ENCODE assay signal across 21 mouse cellular contexts in the genomic region with DNA sequence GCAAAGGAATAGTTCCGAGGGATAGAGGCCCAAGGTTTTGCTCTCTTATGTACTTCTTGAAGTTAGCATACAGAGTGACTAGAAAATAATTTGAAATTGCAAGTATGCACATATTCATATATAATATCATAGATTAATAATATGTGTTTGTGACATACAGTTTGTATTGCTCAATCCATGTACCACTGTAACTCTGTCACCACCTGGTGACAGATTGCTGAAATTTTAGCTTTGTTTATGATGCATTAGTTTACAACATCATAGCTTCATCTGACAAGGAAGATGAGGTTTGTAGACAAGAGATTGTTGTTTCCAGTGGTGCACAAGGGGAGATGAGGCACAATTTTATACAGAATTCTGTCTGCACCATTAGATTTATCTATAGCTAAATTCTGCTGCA.
DNase-seq lines count a peak whose midpoint lies in the region; ATAC-seq and TF ChIP-seq lines count a peak whose summit lies in the region.
"Had no signal": no experiment of that assay in that cellular context is flagged by ENCODE, and none has a peak within 500 bp of the region (broad histone marks: within the 10 kb centered on the region; RNA-seq: fewer than 3 reads in every experiment).

No protein-coding gene starts in this region.

- 53% methylated on average over 1 of the region's 1 CpGs for WGBS in forebrain, embryonic 16.5 days
- WGBS in forebrain, embryonic 12.5 days = 71% methylated on average over 1 of the region's 1 CpGs

- H3K27ac ChIP-seq in forebrain, embryonic 16.5 days (ENCODE audit: low read length) = peak overlapping the region; percentile 83
- H3K27ac ChIP-seq in forebrain, embryonic 12.5 days = no peak overlapping the region
- peak overlapping the region; percentile 51; the same call in 1 of the 2 replicates for H3K27ac ChIP-seq in layer of hippocampus, adult 2 months
- H3K27ac ChIP-seq: embryonic facial prominence, embryonic 15.5 days; hindbrain, embryonic 14.5 days; limb, embryonic 10.5 days; neural tube, embryonic 12.5 days had no signal

- no peaks in the 10 kb centered on the region for H3K9me3 ChIP-seq in forebrain, embryonic 16.5 days (ENCODE audit: control insufficient read depth, low read length)
- no peaks in the 10 kb centered on the region for H3K9me3 ChIP-seq in forebrain, embryonic 12.5 days
- H3K9me3 ChIP-seq: embryonic facial prominence, embryonic 15.5 days; limb, embryonic 10.5 days; neural tube, embryonic 12.5 days had no signal

- no peak for ATAC-seq in forebrain, embryonic 16.5 days
- ATAC-seq in forebrain, embryonic 12.5 days (ENCODE audit: low FRiP score) = no peak
- no peak for ATAC-seq in erythroblast, adult 5-6 weeks (replicated peaks; ENCODE audit: low FRiP score, poor library complexity, severe bottlenecking)

- peak; percentile 65 for TF ChIP-seq CTCF in layer of hippocampus, adult 2 months (conservative IDR thresholded peaks at IDR 0.05)
- no peak for TF ChIP-seq CTCF in C2C12 (IDR thresholded peaks at IDR 0.05; ENCODE audit: control insufficient read depth, insufficient read depth, insufficient read length)

- no peaks in the 10 kb centered on the region for H3K27me3 ChIP-seq in forebrain, embryonic 16.5 days (replicated peaks; ENCODE audit: control insufficient read depth, insufficient read depth, low read length)
- H3K27me3 ChIP-seq in forebrain, embryonic 12.5 days = no peaks in the 10 kb centered on the region
- H3K27me3 ChIP-seq in C2C12 (ENCODE audit: control insufficient read depth, insufficient read depth, insufficient read length) = no peaks in the 10 kb centered on the region
- H3K27me3 ChIP-seq: embryonic facial prominence, embryonic 15.5 days; neural tube, embryonic 12.5 days had no signal

- no peak for DNase-seq in layer of hippocampus, adult 2 months (ENCODE audit: low spot score in 2 of 2)
- DNase-seq in layer of hippocampus, adult 9-10 months (ENCODE audit: low spot score) = no peak
- DNase-seq in 3T3-L1 (ENCODE audit: low read depth, low spot score) = peak; percentile 22
- no peak for DNase-seq in right cerebral cortex, adult 2 months (ENCODE audit: low spot score in 2 of 2)
- DNase-seq: adrenal gland, adult 8-10 months; cerebellum, adult 2 months; embryo, embryonic 11 days; gastrocnemius, postnatal 14 days; heart, postnatal 14 days; kidney, adult 2 months; kidney, postnatal 36 days; right cerebral cortex, postnatal 25 days had no signal

- no peak overlapping the region for H3K9ac ChIP-seq in forebrain, embryonic 16.5 days (replicated peaks; ENCODE audit: low read depth, low read length)
- no peak overlapping the region for H3K9ac ChIP-seq in forebrain, embryonic 12.5 days
- H3K9ac ChIP-seq: embryonic facial prominence, embryonic 15.5 days; hindbrain, embryonic 14.5 days; neural tube, embryonic 12.5 days had no signal

- H3K79me3 ChIP-seq in C2C12 (ENCODE audit: low read depth) = no peaks in the 10 kb centered on the region

- H3ac ChIP-seq in C2C12 (ENCODE audit: control insufficient read depth, insufficient read length, low read depth) = no peak overlapping the region

- no peaks in the 10 kb centered on the region for H3K36me3 ChIP-seq in forebrain, embryonic 16.5 days (ENCODE audit: control insufficient read depth, insufficient read depth)
- no peaks in the 10 kb centered on the region for H3K36me3 ChIP-seq in forebrain, embryonic 12.5 days (replicated peaks)
- H3K36me3 ChIP-seq in C2C12 (ENCODE audit: control insufficient read depth, insufficient read depth) = no peaks in the 10 kb centered on the region
- H3K36me3 ChIP-seq: embryonic facial prominence, embryonic 15.5 days; limb, embryonic 10.5 days; neural tube, embryonic 12.5 days had no signal

- no peaks in the 10 kb centered on the region; the same call in 1 of the 2 replicates for H3K4me1 ChIP-seq in forebrain, embryonic 16.5 days (replicated peaks; ENCODE audit: control insufficient read depth, insufficient read depth, low read length)
- H3K4me1 ChIP-seq in forebrain, embryonic 12.5 days = no peaks in the 10 kb centered on the region
- H3K4me1 ChIP-seq: embryonic facial prominence, embryonic 15.5 days; limb, embryonic 10.5 days; neural tube, embryonic 12.5 days had no signal

- H3K4me2 ChIP-seq in forebrain, embryonic 16.5 days (ENCODE audit: low read length) = no peak overlapping the region
- H3K4me2 ChIP-seq in forebrain, embryonic 12.5 days = no peak overlapping the region
- H3K4me2 ChIP-seq: embryonic facial prominence, embryonic 15.5 days; hindbrain, embryonic 14.5 days; liver, embryonic 11.5 days; neural tube, embryonic 12.5 days had no signal

- no peaks in the 10 kb centered on the region for H3K79me2 ChIP-seq in C2C12 (ENCODE audit: control insufficient read depth, insufficient read depth)

- no peak overlapping the region for H3K4me3 ChIP-seq in forebrain, embryonic 16.5 days (replicated peaks; ENCODE audit: low read length)
- no peak overlapping the region for H3K4me3 ChIP-seq in forebrain, embryonic 12.5 days (replicated peaks)
- H3K4me3 ChIP-seq in layer of hippocampus, adult 2 months = no peak overlapping the region
- no peak overlapping the region for H3K4me3 ChIP-seq in C2C12 (ENCODE audit: insufficient read depth, poor library complexity, severe bottlenecking)
- H3K4me3 ChIP-seq: embryonic facial prominence, embryonic 15.5 days; limb, embryonic 10.5 days; neural tube, embryonic 12.5 days had no signal

TF ChIP-seq in C2C12, 6 proteins besides CTCF, POLR2A, EP300 and RAD21:
- TF ChIP-seq MAX (IDR thresholded peaks at IDR 0.05) (no peak), CEBPB (IDR thresholded peaks at IDR 0.05; ENCODE audit: low read depth) (peak; percentile 8)
